Mouse (Mus musculus): ENCODE measurements around the gene Surf4. TPM values are rescaled to one million over a fixed set of nuclear protein-coding genes. Genes with fewer than 3 reads are reported as not detected.

The Surf4 gene
- total and polyA plus RNA-seq, 3 experiments: 109 to 161 (median 140) TPM

DNA sequence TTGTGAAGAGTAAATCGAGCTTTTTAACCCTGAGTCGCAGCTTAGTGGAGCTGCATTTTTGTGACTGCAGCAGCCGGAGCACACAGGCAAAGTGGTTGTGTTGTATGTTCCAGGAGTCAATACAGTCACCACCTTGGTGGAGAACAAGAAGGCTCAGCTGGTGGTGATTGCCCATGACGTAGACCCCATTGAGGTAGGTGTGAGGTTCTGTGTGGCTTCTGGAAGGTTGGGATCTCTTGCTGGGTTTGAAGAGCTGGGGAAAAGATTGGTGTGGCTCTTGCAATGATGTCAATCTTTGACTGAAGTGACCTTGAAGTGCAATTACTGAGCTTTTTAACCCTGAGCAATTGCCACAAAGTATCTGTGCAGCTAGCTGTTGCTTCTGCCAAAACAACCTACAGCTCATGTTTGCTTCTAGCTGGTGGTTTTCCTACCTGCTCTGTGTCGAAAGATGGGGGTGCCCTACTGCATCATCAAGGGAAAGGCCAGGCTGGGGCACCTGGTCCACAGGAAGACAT, 21.4 kb downstream of the Surf4 start:
- dilution Hi-C loops (cut with MboI; ENCODE audit: extremely low pct_ligation_motif_present, extremely low pct_unique_long_range_greater_than_20kb, low sequenced_read_pairs): no loop called here
- H3K4me1 ChIP-seq (ENCODE audit: control insufficient read depth in 1 of 2, insufficient read depth in 2 of 2): peaks cover 24 to 50% of the 10 kb centered on the region in 2 experiments
- peaks cover 41 to 55% of the 10 kb centered on the region in 2 experiments for H3K36me3 ChIP-seq (replicated peaks in 1 of 2; ENCODE audit: control insufficient read depth in 1 of 2, insufficient read depth in 1 of 2, low read length in 1 of 2)
- in situ Hi-C loops (cut with MboI; ENCODE audit: low pct_ligation_motif_present, low pct_unique_long_range_greater_than_20kb, low sequenced_read_pairs): no loop called here
- H3K9me3 ChIP-seq (replicated peaks; ENCODE audit: low read length): no peaks in the 10 kb centered on the region
- H3K79me2 ChIP-seq (replicated peaks; ENCODE audit: control insufficient read depth, extremely low read depth, insufficient read depth, poor library complexity, severe bottlenecking): peaks cover 85% of the 10 kb centered on the region
- H3K4me2 ChIP-seq (ENCODE audit: insufficient read depth, low read depth, poor library complexity, severe bottlenecking): peak overlapping the region; percentile 83
- H3K9ac ChIP-seq (ENCODE audit: insufficient read depth, low read depth): peak overlapping the region; percentile 98
- H3K27ac ChIP-seq (ENCODE audit: insufficient read depth, low read depth): no peak overlapping the region
- TF ChIP-seq POLR2A (IDR thresholded peaks at IDR 0.05; ENCODE audit: low read depth, low read length): peak; percentile 34
- TF ChIP-seq EP300 (IDR thresholded peaks at IDR 0.05; ENCODE audit: low read length): no peak
- peak; percentile 55; the same call in 1 of the 2 replicates for TF ChIP-seq SIN3A (IDR thresholded peaks at IDR 0.05; ENCODE audit: low read length)
- H3K27me3 ChIP-seq (replicated peaks): no peaks in the 10 kb centered on the region
- peak overlapping the region; percentile 69 to 98 (median 97) for H3K4me3 ChIP-seq (replicated peaks in 1 of 3; ENCODE audit: low read depth in 2 of 3, low read length in 2 of 3, poor library complexity in 1 of 3)
- no peak for DNase-seq (ENCODE audit: extremely low read depth)

DNA sequence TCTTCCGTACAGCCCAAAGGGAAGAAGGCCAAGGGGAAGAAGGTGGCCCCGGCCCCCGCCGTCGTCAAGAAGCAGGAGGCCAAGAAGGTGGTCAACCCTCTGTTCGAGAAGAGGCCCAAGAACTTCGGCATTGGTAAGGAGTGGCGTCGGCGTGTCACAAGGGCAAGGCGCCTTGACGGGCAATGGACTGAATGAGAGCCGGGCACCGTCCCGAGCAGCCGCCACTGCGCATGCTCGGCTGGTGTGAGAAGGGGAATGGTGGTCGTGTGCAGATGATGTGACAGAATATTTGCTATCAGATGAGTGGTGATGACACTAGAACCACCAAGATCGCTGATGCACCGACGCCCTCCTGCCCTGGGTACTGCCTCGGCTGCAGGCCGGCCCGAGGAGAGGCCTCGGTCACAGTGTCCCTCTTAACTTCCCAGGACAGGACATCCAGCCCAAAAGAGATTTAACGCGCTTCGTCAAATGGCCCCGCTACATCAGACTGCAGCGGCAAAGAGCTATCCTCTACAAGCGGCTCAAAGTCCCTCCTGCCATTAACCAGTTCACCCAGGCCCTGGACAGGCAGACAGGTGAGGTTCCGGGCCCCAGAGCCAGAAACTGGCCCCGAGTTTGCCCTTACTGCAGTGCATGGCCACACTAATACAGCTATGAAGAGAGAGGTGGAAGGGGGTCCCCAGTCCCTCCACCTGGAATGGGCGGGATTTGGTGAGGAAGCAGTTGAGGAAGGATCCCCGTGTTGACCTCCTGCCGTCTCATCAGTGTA, 22.5 kb downstream of the Surf4 start:
- no peaks in the 10 kb centered on the region for H3K27me3 ChIP-seq (replicated peaks)
- in situ Hi-C loops (cut with MboI; ENCODE audit: low pct_ligation_motif_present, low pct_unique_long_range_greater_than_20kb, low sequenced_read_pairs) (no loop called here), dilution Hi-C loops (cut with MboI; ENCODE audit: extremely low pct_ligation_motif_present, extremely low pct_unique_long_range_greater_than_20kb, low sequenced_read_pairs) (no loop called here)
- peaks cover 76% of the 10 kb centered on the region for H3K79me2 ChIP-seq (replicated peaks; ENCODE audit: control insufficient read depth, extremely low read depth, insufficient read depth, poor library complexity, severe bottlenecking)
- peaks cover 51 to 64% of the 10 kb centered on the region in 2 experiments for H3K36me3 ChIP-seq (replicated peaks in 1 of 2; ENCODE audit: control insufficient read depth in 1 of 2, insufficient read depth in 1 of 2, low read length in 1 of 2)
- TF ChIP-seq CHD1 (IDR thresholded peaks at IDR 0.05; ENCODE audit: low read depth, low read length): no peak
- TF ChIP-seq E2F4 (IDR thresholded peaks at IDR 0.05; ENCODE audit: insufficient replicate concordance, low read depth, low read length): no peak
- peak; percentile 82 for TF ChIP-seq NRF1 (IDR thresholded peaks at IDR 0.05; ENCODE audit: low read depth, low read length)
- TF ChIP-seq ZMIZ1 (IDR thresholded peaks at IDR 0.05; ENCODE audit: low read depth, low read length): 0 out of 2 replicates have a peak, but pooled peaks have one; percentile 60
- TF ChIP-seq RCOR1 (conservative IDR thresholded peaks at IDR 0.05; ENCODE audit: low read depth, low read length): 0 out of 2 replicates have a peak, but pooled peaks have one; percentile 8
- TF ChIP-seq HCFC1 (IDR thresholded peaks at IDR 0.05; ENCODE audit: low read depth, low read length): no peak
- TF ChIP-seq POLR2AphosphoS2 (IDR thresholded peaks at IDR 0.05; ENCODE audit: low read depth, low read length): no peak
- peaks cover 21 to 52% of the 10 kb centered on the region in 2 experiments for H3K4me1 ChIP-seq (ENCODE audit: control insufficient read depth in 1 of 2, insufficient read depth in 2 of 2)
- no peaks in the 10 kb centered on the region for H3K9me3 ChIP-seq (replicated peaks; ENCODE audit: low read length)
- H3K9ac ChIP-seq (ENCODE audit: insufficient read depth, low read depth): peak overlapping the region; percentile 98
- peak overlapping the region; percentile 69 to 98 (median 97) for H3K4me3 ChIP-seq (replicated peaks in 1 of 3; ENCODE audit: low read depth in 2 of 3, low read length in 2 of 3, poor library complexity in 1 of 3)
- H3K4me2 ChIP-seq (ENCODE audit: insufficient read depth, low read depth, poor library complexity, severe bottlenecking): peak overlapping the region; percentile 83
- peak overlapping the region; percentile 83 for H3K27ac ChIP-seq (ENCODE audit: insufficient read depth, low read depth)
- no peak for DNase-seq (ENCODE audit: extremely low read depth)

Data from CH12.LX (cell line).